Mouse (Mus musculus) hindlimb bud, embryonic 11.5 days (tissue): ENCODE data around the gene Csnk1g1.
A peak's percentile ranks its signal among the peaks of the same experiment; 100 is the strongest.

Experiments used
- DNase-seq: peaks from one replicate; pipeline ENCODE4 v3.0.0-alpha.2; 2012; ENCODE audit warnings: low read depth, low spot score; ENCODE audit errors: extremely low spot score

Gene Csnk1g1

DNA sequence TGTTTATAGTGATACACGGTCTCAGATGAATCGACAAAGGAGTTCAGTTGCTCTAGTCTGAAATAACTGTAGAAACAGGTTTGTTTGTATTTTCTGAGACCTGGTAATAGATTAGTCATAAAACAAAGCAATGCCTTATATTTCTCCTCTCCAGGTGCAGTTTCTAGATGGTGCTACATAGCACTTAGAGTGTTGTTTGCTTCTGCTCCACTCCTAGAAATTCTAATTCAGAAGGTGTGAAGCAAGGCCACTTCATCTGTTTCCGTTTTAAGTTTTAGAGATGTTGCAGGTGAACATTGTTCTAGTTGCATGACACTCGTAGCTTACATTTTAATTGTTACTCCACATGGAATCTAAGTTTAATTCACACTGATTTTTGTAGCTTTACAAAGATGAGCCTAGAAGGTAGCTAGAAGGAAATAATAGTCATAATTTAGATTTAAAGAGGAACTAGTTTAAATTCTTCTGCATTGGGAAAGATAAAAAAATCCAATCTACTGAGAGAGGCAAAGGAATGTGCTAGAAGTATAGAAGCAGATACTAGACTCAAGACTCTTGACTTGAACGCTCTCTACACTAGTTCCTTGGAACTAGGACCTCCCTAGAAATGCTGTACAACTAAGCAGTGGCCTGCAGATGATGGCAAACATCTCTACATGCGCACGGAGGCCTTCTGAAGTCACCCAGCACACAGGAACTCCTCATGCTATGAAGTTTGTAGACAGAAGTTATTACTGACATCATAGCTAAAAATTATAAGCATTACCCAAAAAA lies 87.1 kb downstream of the Csnk1g1 start:
- no peak for DNase-seq

- DNase-seq: no peak
Measured at GRCm38 (mm10) chr9:65998965-65999364, 90.2 kb downstream of the Csnk1g1 start.

- no peak for DNase-seq
Measured at GRCm38 (mm10) chr9:66004380-66004779, 95.7 kb downstream of the Csnk1g1 start.

- DNase-seq: no peak
Measured at GRCm38 (mm10) chr9:66007603-66008202, 99.0 kb downstream of the Csnk1g1 start.

GRCm38 (mm10) chr9:66020601-66021000 lies 111.9 kb downstream of the Csnk1g1 start:
- DNase-seq: no peak

DNA sequence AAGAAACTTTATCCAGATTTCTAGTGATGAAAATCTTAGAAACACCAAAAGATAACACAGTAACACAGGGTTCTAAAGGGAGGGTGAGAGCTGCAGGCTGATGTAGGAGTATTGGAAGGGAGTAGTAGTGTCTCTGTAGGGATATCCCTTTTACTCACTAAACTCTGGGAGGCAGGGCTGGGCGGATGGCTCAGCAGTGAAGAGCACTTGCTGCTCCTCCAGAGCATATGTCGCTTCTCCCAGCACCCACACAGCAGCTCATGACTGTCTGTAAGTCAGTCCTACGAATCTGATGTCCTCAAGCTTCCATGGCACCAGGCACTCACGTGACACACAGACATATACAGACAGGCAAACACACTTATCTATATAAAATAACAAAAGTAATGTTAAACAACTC lies 129.4 kb downstream of the Csnk1g1 start:
- no peak for DNase-seq

DNA sequence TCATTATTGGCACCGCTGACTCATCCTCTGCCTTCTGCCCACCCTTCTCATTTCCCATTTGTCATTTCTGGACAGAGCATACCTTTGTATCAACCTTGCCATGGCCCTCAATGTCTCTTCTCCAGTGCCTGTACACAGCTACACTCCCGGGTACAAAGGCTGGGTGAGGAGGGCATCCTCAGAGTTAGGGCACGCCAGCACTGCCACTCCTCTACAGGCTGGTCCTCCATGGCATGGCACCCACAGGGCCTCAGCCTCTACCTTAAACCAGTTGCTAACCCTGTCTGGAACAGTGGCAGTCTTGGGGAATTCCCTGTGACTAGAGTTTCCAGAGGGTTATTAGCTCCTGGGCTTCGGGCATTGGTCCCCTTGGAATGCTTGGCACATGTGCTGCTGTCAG lies 129.9 kb downstream of the Csnk1g1 start:
- DNase-seq: no peak

DNA sequence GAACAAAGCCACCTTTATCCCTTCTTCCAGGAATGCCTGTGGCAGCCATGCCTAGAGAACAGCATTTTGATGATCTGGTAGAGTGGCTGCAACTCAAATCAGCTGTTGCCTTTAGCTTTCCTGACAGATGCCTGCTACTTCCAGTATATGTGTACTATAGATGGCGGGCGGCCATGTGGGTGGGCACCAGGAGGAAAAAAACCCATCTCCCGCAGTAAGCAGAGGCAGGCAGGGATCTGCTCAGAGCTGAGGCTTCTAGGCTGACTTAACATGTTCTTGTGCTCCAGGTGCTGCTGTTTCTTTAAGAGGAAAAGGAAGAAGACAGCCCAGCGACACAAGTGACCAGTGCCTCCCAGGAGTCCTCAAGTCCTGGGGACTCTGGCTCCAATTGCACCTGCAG lies 130.6 kb downstream of the Csnk1g1 start:
- DNase-seq: no peak

DNA sequence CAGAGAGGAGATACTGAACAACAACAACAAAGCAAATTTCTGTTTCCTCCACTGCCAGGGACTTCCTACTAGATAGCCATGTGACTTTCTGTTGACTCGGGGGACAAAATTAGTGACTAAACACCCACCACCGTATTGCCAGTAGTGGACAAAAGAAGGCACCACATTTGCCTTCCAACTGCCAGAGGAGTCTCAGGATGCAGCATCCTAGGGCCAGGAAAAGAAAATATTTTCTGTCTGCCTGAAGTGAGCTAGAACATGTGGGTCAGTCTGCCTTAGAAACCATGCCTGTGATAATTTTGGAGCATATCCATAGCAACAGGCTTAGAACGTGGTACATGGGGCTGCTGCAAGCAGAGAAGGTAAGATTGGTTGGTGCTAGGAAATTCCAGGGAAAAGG lies 132.1 kb downstream of the Csnk1g1 start:
- DNase-seq: no peak

- DNase-seq: no peak
Measured at GRCm38 (mm10) chr9:66042331-66042730, 133.6 kb downstream of the Csnk1g1 start.

GRCm38 (mm10) chr9:66043241-66043640 lies 134.5 kb downstream of the Csnk1g1 start:
- DNase-seq: no peak

DNA sequence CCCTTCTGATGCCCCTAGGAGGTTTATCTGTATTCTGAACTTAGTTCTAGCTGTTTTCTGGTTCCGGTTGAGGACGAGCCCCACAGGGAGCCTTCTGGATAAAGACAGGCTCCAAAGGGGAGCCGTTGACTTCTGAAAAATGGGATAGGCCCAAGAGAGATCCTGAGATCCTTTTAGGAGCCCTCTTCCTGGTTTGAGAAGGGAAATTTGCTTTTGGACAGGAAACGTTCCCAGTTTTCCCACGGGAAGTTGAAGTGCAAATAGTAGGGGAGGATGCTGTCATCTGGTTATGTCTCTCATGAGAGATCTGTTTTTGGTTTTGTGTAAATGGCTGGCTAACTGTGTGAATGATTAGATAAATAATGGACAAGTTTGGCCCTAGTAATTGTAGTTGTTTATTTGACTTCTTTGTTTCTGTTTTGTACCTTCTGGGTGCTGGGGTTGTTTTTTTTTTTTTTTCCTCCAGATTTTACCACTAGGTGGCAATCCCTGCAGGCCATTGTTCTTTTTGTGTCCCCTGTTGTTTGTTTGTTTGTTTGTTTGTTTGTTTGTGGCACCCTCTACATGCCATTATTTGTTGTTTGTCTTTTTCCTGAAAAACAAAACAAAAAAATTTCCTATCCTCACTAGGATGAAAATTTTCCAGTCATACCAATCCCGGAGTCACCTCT lies 141.3 kb downstream of the Csnk1g1 start:
- DNase-seq: no peak

- no peak for DNase-seq
Measured at GRCm38 (mm10) chr9:66051493-66051892, 142.8 kb downstream of the Csnk1g1 start.

DNA sequence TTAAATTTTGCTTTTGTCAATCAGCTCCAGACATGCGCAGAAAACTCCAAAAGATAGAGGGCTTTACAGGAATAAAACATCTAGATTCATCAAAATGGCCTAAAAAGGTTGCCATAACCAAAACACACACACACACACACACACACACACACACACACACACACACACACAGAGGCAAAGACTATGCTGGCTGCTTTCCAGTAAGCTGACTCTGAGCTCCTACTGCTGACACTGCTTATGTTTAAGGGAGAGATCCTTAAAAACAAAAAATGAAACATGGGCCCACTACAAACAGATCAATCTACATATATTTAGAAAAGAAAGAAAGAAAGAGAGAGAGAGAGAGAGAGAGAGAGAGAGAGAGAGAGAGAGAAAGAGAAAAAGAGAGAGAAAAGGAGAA lies 144.0 kb downstream of the Csnk1g1 start:
- DNase-seq: no peak

DNA sequence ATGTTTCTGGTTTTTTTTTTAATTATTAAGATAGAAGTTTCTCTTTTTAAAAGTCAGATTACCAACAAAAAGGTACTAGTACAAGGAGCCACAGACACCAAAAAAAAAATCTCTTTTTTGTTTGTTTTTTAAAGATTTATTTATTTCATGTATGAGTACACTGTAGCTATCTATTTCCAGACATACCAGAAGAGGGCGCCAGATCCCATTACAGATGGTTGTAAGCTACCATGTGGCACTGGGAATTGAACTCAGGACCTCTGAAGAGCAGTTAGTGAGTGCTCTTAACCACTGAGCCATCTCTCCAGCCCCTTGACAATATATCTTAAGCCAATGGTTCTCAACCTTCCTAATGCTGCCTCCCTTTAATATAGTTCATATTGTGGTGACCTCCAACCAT lies 144.9 kb downstream of the Csnk1g1 start:
- no peak for DNase-seq

- peak; percentile 79 for DNase-seq
Measured at GRCm38 (mm10) chr9:66059583-66060307, 151.0 kb downstream of the Csnk1g1 start, which contains the start of gene Ppib. Gene Ppib (plus strand): TSS chr9:66060222.

DNA sequence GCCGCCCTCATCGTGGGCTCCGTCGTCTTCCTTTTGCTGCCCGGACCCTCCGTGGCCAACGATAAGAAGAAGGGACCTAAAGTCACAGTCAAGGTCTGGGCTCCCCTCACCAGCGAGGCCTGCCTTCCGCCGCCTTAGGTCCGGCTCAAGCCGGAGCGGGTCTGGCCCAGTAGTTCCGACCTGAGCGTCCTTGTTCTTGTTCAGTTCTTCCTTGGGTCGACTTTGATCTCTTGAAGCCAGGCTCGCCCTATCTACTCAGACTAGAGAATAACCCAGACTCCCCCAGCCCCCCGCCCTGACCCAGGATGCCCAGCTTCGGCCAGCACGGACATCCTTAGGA lies 151.6 kb downstream of the Csnk1g1 start:
- no peak for DNase-seq

DNA sequence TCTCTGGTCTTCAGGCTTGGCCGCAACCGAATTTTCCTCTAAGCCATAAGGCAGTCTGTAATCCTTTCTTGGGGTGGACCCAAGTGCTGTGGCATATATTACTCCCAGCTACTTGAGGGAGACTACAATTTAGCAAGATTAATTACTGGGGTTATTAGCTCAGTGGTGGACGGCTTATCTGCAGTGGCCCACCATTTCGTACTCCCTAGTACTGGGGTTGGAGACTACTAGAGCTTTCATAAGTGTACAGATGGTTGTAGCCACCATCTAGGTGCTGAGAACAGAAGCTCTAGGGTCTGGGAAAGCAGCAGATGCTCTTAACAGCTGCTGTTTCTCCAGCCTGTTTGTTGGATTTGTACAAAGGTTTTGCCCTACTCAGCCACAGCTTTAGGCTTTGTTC lies 152.3 kb downstream of the Csnk1g1 start:
- DNase-seq: no peak

GRCm38 (mm10) chr9:66061656-66062055 lies 152.9 kb downstream of the Csnk1g1 start:
- DNase-seq: no peak

GRCm38 (mm10) chr9:66063446-66063845 lies 154.7 kb downstream of the Csnk1g1 start:
- DNase-seq: no peak

DNA sequence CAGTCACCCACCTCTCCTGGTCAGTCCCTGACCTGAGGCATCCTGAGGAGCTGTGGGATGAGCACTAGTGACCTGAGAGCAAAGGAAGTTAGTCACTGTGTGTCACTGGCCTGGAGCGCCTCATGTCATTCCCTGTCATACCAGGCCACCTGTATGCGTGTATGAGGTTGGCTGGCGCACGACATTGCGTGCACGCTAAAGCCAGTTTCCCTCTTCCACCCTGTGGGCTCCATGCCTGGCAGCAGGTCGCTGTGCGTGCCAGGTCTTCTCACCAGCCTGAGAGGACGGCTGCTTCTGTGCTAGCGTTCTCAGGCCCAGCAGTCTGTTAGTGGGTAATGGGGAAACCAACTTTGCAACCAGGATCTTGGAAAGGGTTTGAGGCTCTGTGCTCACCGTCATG lies 155.6 kb downstream of the Csnk1g1 start:
- no peak for DNase-seq

GRCm38 (mm10) chr9:66066791-66067190 lies 158.1 kb downstream of the Csnk1g1 start:
- no peak for DNase-seq
